Mouse (Mus musculus): Measurements from ENCODE around the gene Gna13.

Gna13 gene

DNA sequence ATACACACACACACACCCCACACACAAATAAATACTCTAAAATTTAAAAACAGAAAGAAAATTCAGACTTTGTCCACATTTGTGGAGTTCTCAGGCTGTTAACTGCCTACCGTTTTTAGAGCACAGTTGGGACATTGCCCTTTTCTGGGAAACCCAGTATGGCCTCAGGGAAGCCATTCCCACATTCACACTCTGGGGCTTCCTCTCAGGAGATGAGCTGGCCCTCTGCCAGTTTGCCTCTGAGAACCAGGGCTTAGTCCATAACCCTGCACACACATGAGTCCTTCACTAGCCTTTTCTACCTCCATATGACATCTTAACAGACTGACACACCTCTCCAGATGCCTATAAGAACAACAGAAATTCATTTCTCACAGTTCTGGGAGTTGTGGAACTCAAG is 60.7 kb downstream of the Gna13 start:
- Histone ChIP-seq H3K9me3 (ENCODE audit: low read length) (peaks cover 6% of the 10 kb centered on the region), H3K27me3 (ENCODE audit: insufficient read depth, low read length) (no peaks in the 10 kb centered on the region)
- no peak for TF ChIP-seq CTCF (conservative IDR thresholded peaks at IDR 0.05; ENCODE audit: low read length)
- TF ChIP-seq NANOG (IDR thresholded peaks at IDR 0.05; ENCODE audit: borderline replicate concordance, low read length): no peak
- no peak for TF ChIP-seq POU5F1 (IDR thresholded peaks at IDR 0.05; ENCODE audit: borderline replicate concordance, low read length)

DNA sequence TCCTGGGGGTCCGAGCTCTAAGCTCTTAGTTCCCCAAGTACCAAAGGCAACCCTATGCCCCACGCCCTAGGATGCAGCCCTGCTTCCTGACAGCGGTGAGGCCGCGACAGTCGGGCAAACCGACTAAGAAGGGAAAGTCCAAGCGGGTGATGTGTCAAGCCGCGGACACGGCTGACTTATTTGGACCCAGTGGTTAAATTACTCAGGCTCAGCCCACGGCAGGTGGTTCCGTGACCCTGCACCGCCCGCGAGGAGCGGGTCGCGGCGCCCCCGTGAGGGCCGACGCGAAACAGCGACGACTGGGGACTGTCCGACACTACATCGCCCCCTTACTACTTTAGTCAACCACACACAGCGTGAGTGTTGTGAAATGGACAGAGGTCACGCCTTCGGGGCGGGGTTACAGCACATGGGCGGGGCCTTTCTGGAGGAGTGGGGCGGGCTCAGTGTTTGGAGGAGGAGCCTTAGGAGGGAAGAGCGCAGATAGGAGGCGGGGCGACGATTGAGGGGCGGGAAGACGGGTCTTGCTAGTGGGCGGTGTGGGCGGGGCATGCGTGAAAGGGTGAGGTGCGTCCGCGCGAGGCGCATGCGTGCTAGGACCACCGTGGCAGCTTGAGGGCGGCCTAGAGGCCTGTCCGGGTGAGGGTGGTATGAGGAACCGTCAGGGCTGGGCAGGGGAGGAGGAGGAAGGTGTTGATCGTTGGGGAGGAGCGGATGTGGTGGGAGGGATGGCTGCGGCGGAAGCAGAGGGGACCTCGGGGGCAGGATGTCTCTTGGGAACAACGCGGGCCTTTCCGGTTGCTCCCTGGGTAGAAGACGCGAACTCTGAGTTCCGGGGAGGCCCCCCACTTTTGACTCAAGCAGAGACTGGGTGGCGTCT is 63.0 kb downstream of the Gna13 start, which contains the start of gene Amz2:
TSS of gene Amz2 (plus strand) at position 555 of the 880 bp plus-strand sequence.
- TF ChIP-seq NANOG (IDR thresholded peaks at IDR 0.05; ENCODE audit: borderline replicate concordance, low read length) (no peak), CTCF (conservative IDR thresholded peaks at IDR 0.05; ENCODE audit: low read length) (no peak), POU5F1 (IDR thresholded peaks at IDR 0.05; ENCODE audit: borderline replicate concordance, low read length) (no peak)
- H3K27me3 ChIP-seq (ENCODE audit: insufficient read depth, low read length): no peaks in the 10 kb centered on the region
- H3K4me1 ChIP-seq (replicated peaks; ENCODE audit: low read depth, low read length): peaks cover 19% of the 10 kb centered on the region
- H3K36me3 ChIP-seq (ENCODE audit: insufficient read depth, low read length): peaks cover 22% of the 10 kb centered on the region
- peaks cover 6% of the 10 kb centered on the region for H3K9me3 ChIP-seq (ENCODE audit: low read length)
- H3K4me3 ChIP-seq (replicated peaks; ENCODE audit: low read length): peak within 1 kb of the TSS; percentile 88

More for the DNA sequence above, 60.7 kb downstream of the Gna13 start:
- H3K36me3 ChIP-seq (ENCODE audit: insufficient read depth, low read length): peaks cover 2% of the 10 kb centered on the region; the same call in 1 of the 2 replicates
- H3K4me3 ChIP-seq (replicated peaks; ENCODE audit: low read length): no peak overlapping the region
- H3K4me1 ChIP-seq (replicated peaks; ENCODE audit: low read depth, low read length): peaks cover 27% of the 10 kb centered on the region

DNA sequence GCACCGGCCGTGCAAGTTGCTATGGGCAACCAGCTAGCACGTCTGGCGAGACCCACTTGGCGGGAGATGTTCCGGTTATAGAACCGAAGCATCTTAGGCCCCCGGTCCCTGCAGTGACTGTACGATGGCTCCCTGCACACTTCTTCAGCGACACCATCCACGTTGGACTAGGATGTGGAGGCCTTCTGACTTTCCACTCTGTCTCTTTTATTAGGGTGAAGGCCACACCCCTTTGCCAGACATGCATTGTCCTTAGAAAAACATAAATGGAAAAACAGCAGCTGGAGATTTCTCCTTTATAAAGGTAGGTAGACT is 63.6 kb downstream of the Gna13 start:
- Histone ChIP-seq H3K4me1 (replicated peaks; ENCODE audit: low read depth, low read length) (peaks cover 18% of the 10 kb centered on the region), H3K27me3 (ENCODE audit: insufficient read depth, low read length) (no peaks in the 10 kb centered on the region), H3K36me3 (ENCODE audit: insufficient read depth, low read length) (peaks cover 22% of the 10 kb centered on the region), H3K9me3 (ENCODE audit: low read length) (peaks cover 6% of the 10 kb centered on the region), H3K4me3 (replicated peaks; ENCODE audit: low read length) (peak overlapping the region; percentile 88)
- no peak for TF ChIP-seq CTCF (conservative IDR thresholded peaks at IDR 0.05; ENCODE audit: low read length)
- TF ChIP-seq POU5F1 (IDR thresholded peaks at IDR 0.05; ENCODE audit: borderline replicate concordance, low read length): no peak
- no peak for TF ChIP-seq NANOG (IDR thresholded peaks at IDR 0.05; ENCODE audit: borderline replicate concordance, low read length)

DNA sequence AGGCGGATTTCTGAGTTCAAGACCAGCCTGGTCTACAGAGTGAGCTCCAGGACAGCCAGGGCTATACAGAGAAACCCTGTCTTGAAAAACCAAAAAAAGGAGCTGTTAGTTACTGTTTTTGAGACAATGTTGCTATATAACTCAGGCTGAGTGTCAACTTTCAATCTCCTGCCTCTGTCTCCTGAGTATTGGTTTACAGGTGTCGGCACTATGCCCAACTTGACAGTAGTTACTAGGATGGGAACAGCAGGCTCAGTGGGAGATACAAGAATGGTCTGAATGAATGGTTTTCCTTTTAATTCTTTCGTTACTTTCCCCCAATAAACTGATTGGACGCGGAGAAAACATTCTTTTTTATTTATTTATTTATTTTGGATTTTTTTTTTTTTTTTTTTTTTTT is 64.7 kb downstream of the Gna13 start:
- Histone ChIP-seq H3K9me3 (ENCODE audit: low read length) (peaks cover 1% of the 10 kb centered on the region; the same call in 1 of the 2 replicates), H3K36me3 (ENCODE audit: insufficient read depth, low read length) (peaks cover 22% of the 10 kb centered on the region), H3K4me3 (replicated peaks; ENCODE audit: low read length) (no peak overlapping the region), H3K4me1 (replicated peaks; ENCODE audit: low read depth, low read length) (peaks cover 18% of the 10 kb centered on the region), H3K27me3 (ENCODE audit: insufficient read depth, low read length) (no peaks in the 10 kb centered on the region)
- TF ChIP-seq NANOG (IDR thresholded peaks at IDR 0.05; ENCODE audit: borderline replicate concordance, low read length): no peak
- no peak for TF ChIP-seq CTCF (conservative IDR thresholded peaks at IDR 0.05; ENCODE audit: low read length)
- no peak for TF ChIP-seq POU5F1 (IDR thresholded peaks at IDR 0.05; ENCODE audit: borderline replicate concordance, low read length)

DNA sequence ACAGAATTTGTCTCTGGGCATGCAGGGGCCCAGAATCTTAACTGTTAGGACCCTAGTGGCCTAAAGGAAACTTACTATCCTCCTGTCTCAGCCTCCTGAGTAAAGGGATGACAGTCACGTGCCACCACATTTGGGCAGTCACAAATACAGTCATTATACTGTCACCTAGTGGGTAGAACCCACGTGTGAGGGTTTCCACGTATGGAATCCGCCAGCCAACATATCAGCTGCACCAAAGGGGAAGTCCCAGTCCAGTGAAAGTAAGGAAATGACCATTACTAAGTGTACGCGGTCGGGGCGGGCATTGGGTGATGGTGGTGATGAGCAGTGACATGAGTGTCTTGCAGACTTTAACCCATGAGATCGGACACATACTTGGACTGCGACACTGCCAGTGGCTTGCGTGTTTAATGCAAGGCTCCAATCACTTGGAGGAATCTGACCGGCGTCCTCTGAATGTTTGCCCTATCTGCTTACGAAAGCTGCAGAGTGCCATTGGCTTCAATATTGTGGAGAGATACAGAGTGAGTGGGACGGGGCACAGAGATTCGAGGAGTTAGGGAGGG is 71.7 kb downstream of the Gna13 start:
- H3K4me3 ChIP-seq (replicated peaks; ENCODE audit: low read length): no peak overlapping the region
- peaks cover 50% of the 10 kb centered on the region for H3K36me3 ChIP-seq (ENCODE audit: insufficient read depth, low read length)
- peaks cover 14% of the 10 kb centered on the region for H3K4me1 ChIP-seq (replicated peaks; ENCODE audit: low read depth, low read length)
- TF ChIP-seq CTCF (conservative IDR thresholded peaks at IDR 0.05; ENCODE audit: low read length) (no peak), NANOG (IDR thresholded peaks at IDR 0.05; ENCODE audit: borderline replicate concordance, low read length) (no peak)
- peaks cover 1% of the 10 kb centered on the region for H3K27me3 ChIP-seq (ENCODE audit: insufficient read depth, low read length)
- H3K9me3 ChIP-seq (ENCODE audit: low read length): no peaks in the 10 kb centered on the region

DNA sequence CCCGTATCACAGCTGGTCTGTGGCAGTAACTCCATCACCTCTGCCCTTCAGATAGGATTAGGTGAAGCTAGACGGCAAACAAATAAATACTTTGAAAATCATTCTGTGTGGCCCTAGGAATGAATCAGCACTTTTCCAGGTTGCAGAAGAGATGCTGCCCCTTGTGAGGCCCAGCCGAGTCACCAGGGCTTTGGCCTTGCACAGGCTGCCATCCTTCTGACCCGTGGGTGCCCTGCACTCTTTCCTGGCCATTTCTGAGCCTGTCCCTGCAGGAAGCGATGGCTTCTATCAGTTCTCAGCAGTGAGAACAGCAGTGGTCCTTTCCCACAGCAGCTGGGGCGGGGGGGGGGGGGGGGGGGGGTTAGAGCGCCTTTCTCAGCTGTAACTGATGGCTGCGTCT is 74.3 kb downstream of the Gna13 start:
- Histone ChIP-seq H3K4me1 (replicated peaks; ENCODE audit: low read depth, low read length) (peaks cover 20% of the 10 kb centered on the region), H3K36me3 (ENCODE audit: insufficient read depth, low read length) (peaks cover 41% of the 10 kb centered on the region), H3K9me3 (ENCODE audit: low read length) (no peaks in the 10 kb centered on the region), H3K4me3 (replicated peaks; ENCODE audit: low read length) (no peak overlapping the region), H3K27me3 (ENCODE audit: insufficient read depth, low read length) (peaks cover 18% of the 10 kb centered on the region)
- TF ChIP-seq POU5F1 (IDR thresholded peaks at IDR 0.05; ENCODE audit: borderline replicate concordance, low read length): no peak
- no peak for TF ChIP-seq CTCF (conservative IDR thresholded peaks at IDR 0.05; ENCODE audit: low read length)
- no peak for TF ChIP-seq NANOG (IDR thresholded peaks at IDR 0.05; ENCODE audit: borderline replicate concordance, low read length)

DNA sequence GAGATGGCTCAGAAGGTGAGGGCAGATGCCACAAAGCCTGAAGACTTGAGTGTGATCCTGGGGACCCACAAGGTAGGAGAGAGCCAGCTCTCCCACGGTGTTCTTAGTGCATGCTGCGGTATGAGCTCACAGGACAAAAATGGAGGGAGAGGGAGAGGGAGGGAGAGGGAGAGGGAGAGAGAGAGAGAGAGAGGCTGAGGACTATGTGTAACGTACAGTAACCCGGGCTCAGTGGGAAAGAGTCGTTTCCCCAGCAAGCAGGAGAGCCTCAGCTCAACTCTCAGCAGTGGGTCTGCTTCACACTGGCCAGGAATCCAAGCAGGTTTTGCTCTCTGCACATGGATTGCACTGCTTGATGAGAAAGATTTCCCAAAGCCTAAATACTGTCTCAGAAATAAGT is 76.6 kb downstream of the Gna13 start:
- no peaks in the 10 kb centered on the region for H3K9me3 ChIP-seq (ENCODE audit: low read length)
- H3K36me3 ChIP-seq (ENCODE audit: insufficient read depth, low read length): peaks cover 35% of the 10 kb centered on the region
- H3K27me3 ChIP-seq (ENCODE audit: insufficient read depth, low read length): peaks cover 18% of the 10 kb centered on the region
- peaks cover 17% of the 10 kb centered on the region for H3K4me1 ChIP-seq (replicated peaks; ENCODE audit: low read depth, low read length)
- 0 out of 2 replicates have a peak overlapping the region, but pooled peaks have one; percentile 74 for H3K4me3 ChIP-seq (replicated peaks; ENCODE audit: low read length)
- TF ChIP-seq CTCF (conservative IDR thresholded peaks at IDR 0.05; ENCODE audit: low read length) (no peak), POU5F1 (IDR thresholded peaks at IDR 0.05; ENCODE audit: borderline replicate concordance, low read length) (no peak), NANOG (IDR thresholded peaks at IDR 0.05; ENCODE audit: borderline replicate concordance, low read length) (no peak)

DNA sequence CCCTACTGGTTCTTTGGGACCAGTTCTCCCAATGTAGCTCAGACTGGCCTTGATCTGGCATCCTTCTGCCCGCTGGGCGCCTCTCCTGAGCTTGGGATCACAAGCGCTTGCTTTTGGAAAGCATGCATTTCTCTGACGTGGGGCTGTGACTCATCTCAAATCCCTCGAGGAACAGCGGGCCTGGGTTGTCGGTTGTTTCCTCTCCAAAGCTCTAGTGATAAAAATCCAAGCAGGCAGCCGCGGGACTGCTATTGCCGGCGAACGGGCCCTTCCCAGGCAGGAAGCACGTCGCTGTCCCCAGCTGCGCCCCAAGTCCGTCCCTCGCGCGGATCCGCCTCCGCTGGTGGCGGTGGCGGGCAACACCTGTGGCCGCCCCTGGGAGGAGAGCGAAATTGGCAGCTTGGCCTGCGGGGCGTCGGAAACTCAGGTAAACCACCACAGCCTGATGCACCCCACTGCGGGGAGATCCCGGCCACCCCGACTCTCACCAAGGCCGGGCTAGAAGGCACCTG is 77.3 kb downstream of the Gna13 start:
- H3K9me3 ChIP-seq (ENCODE audit: low read length): no peaks in the 10 kb centered on the region
- peaks cover 28% of the 10 kb centered on the region for H3K36me3 ChIP-seq (ENCODE audit: insufficient read depth, low read length)
- H3K4me1 ChIP-seq (replicated peaks; ENCODE audit: low read depth, low read length): peaks cover 22% of the 10 kb centered on the region
- TF ChIP-seq NANOG (IDR thresholded peaks at IDR 0.05; ENCODE audit: borderline replicate concordance, low read length): no peak
- TF ChIP-seq POU5F1 (IDR thresholded peaks at IDR 0.05; ENCODE audit: borderline replicate concordance, low read length): no peak
- TF ChIP-seq CTCF (conservative IDR thresholded peaks at IDR 0.05; ENCODE audit: low read length): no peak
- peak overlapping the region; percentile 74 for H3K4me3 ChIP-seq (replicated peaks; ENCODE audit: low read length)
- peaks cover 18% of the 10 kb centered on the region for H3K27me3 ChIP-seq (ENCODE audit: insufficient read depth, low read length)
